Mouse (Mus musculus) small intestine, adult 2 months (tissue): Measurements from ENCODE around the gene Nr3c2.

ENCODE experiments used
- CTCF ChIP-seq: fragments of 200-500 bp; IDR thresholded peaks from 2 replicates; pipeline ENCODE4 v1.5.1; 2012; ENCODE audit warnings: low read depth, mild to moderate bottlenecking, control low read depth, inconsistent platforms, low read length, moderate library complexity, mixed read lengths; ENCODE audit not compliant: insufficient replicate concordance, insufficient read length; ENCODE audit errors: extremely low read depth
- POLR2A ChIP-seq: fragments of 200-500 bp; IDR thresholded peaks from 2 replicates; pipeline ENCODE4 v1.6.1; 2012; ENCODE audit warnings: low read depth, mild to moderate bottlenecking, control low read depth, inconsistent platforms, low read length, moderate library complexity

DNA sequence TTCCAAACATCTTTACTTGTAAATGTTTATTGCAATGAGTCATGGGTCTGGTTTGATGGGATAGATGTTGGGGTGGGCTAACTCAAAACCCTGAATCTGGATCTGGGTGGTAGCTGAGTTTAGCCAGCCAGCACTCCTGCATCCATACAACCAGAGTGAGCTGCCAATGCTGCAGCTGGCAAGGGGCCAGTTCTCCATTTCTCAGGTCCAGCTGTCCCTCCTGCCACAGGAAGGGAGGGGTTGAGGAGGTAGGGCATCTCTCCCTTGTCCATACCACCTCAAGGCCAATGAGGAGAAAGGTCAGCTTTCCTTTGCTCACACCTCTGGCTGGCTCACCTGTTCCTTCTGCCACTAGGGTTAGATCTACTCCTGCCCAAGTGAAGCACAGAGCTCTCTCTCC is 39.5 kb upstream of the Nr3c2 start:
- TF ChIP-seq CTCF (no peak), POLR2A (no peak)
